In the genomic region with DNA sequence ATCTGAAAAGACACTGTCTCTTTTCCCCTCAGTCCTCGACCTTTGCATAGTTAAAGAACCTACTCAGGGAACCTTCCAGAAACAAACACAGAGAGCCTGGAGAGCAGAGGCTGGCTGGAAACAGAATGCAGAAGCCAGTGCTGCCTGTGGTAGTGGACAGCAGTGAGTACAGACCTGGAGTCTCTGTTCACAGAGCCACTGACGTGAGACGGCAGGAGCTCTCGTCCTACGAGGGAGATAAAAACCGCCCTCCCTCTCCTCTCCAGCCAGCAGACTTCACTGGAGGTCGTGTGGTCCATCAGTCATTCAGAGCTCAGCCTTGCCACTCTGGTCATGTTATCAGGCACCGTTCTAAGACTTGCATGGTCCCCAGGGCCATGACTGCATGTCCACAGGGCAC, we compare ENCODE assay signal across 18 mouse cellular contexts.
DNase-seq lines count a peak whose midpoint lies in the region; ATAC-seq and TF ChIP-seq lines count a peak whose summit lies in the region.
"Had no signal": no experiment of that assay in that cellular context is flagged by ENCODE, and none has a peak within 500 bp of the region (broad histone marks: within the 10 kb centered on the region; RNA-seq: fewer than 3 reads in every experiment).

No protein-coding gene starts in this region.

- peak; percentile 9 for DNase-seq in adrenal gland, postnatal 14 days
- no peak for DNase-seq in adrenal gland, adult 18-20 months (ENCODE audit: low spot score in 2 of 2)
- no peak for DNase-seq in forebrain, embryonic 10.5 days (ENCODE audit: extremely low spot score, low spot score)
- no peak for DNase-seq in forebrain, postnatal 0 days
- DNase-seq in kidney, postnatal 4 days: no peak
- DNase-seq: adrenal gland, postnatal 25 days; cerebellum, adult 11 months; cerebellum, adult 18-20 months; cerebellum, adult 8-10 months; cerebellum, adult 9-11 months; cerebellum, postnatal 14 days; cerebellum, postnatal 36 days had no signal

- TF ChIP-seq CTCF in forebrain, postnatal 0 days (IDR thresholded peaks at IDR 0.05; ENCODE audit: low read depth): no peak

- 67% methylated on average over 8 of the region's 8 CpGs for WGBS in forebrain, embryonic 10.5 days
- WGBS in forebrain, postnatal 0 days: 63% methylated on average over 8 of the region's 8 CpGs
- 10% methylated on average over 8 of the region's 8 CpGs for WGBS in kidney, embryonic 15.5 days

- H3K9me3 ChIP-seq in forebrain, embryonic 10.5 days: no peaks in the 10 kb centered on the region
- H3K9me3 ChIP-seq in forebrain, postnatal 0 days (ENCODE audit: low read length): no peaks in the 10 kb centered on the region
- H3K9me3 ChIP-seq in kidney, embryonic 15.5 days (replicated peaks): no peaks in the 10 kb centered on the region
- H3K9me3 ChIP-seq: embryonic facial prominence, embryonic 13.5 days; embryonic facial prominence, embryonic 15.5 days; forebrain, embryonic 13.5 days; forebrain, embryonic 15.5 days had no signal

- no peak for ATAC-seq in forebrain, postnatal 0 days
- ATAC-seq in kidney, embryonic 15.5 days (replicated peaks; ENCODE audit: low FRiP score): 0 out of 2 replicates have a peak, but pooled peaks have one; percentile 65
- ATAC-seq: forebrain, embryonic 13.5 days; forebrain, embryonic 15.5 days had no signal

- no peak overlapping the region for H3K4me2 ChIP-seq in forebrain, postnatal 0 days (ENCODE audit: low read depth)
- H3K4me2 ChIP-seq in kidney, embryonic 15.5 days: no peak overlapping the region
- H3K4me2 ChIP-seq: embryonic facial prominence, embryonic 13.5 days; embryonic facial prominence, embryonic 15.5 days; forebrain, embryonic 13.5 days; forebrain, embryonic 15.5 days had no signal

- peaks cover 42% of the 10 kb centered on the region for H3K27me3 ChIP-seq in forebrain, embryonic 10.5 days (ENCODE audit: poor library complexity, severe bottlenecking)
- H3K27me3 ChIP-seq in forebrain, postnatal 0 days (ENCODE audit: insufficient read depth, low read length): no peaks in the 10 kb centered on the region
- H3K27me3 ChIP-seq in kidney, embryonic 15.5 days: peaks cover 9% of the 10 kb centered on the region; the same call in 1 of the 2 replicates
- H3K27me3 ChIP-seq: forebrain, embryonic 15.5 days had no signal

- no peaks in the 10 kb centered on the region for H3K36me3 ChIP-seq in forebrain, embryonic 10.5 days (replicated peaks)
- no peaks in the 10 kb centered on the region for H3K36me3 ChIP-seq in forebrain, postnatal 0 days (ENCODE audit: insufficient read depth)
- H3K36me3 ChIP-seq in kidney, embryonic 15.5 days: no peaks in the 10 kb centered on the region
- H3K36me3 ChIP-seq: embryonic facial prominence, embryonic 13.5 days; embryonic facial prominence, embryonic 15.5 days; forebrain, embryonic 15.5 days had no signal

- 0 out of 2 replicates have a peak overlapping the region, but pooled peaks have one; percentile 2 for H3K27ac ChIP-seq in forebrain, embryonic 10.5 days
- no peak overlapping the region for H3K27ac ChIP-seq in forebrain, postnatal 0 days (ENCODE audit: low read depth, low read length)
- no peak overlapping the region for H3K27ac ChIP-seq in kidney, embryonic 15.5 days
- H3K27ac ChIP-seq: embryonic facial prominence, embryonic 13.5 days; embryonic facial prominence, embryonic 15.5 days; forebrain, embryonic 13.5 days; forebrain, embryonic 15.5 days had no signal

- H3K4me3 ChIP-seq in forebrain, embryonic 10.5 days: no peak overlapping the region
- H3K4me3 ChIP-seq in forebrain, postnatal 0 days (ENCODE audit: low read depth, low read length): no peak overlapping the region
- H3K4me3 ChIP-seq in kidney, embryonic 15.5 days (replicated peaks): no peak overlapping the region
- H3K4me3 ChIP-seq: embryonic facial prominence, embryonic 13.5 days; embryonic facial prominence, embryonic 15.5 days; erythroblast, embryonic 14.5 days; forebrain, embryonic 13.5 days; forebrain, embryonic 15.5 days had no signal

- peaks cover 27% of the 10 kb centered on the region for H3K4me1 ChIP-seq in forebrain, embryonic 10.5 days
- H3K4me1 ChIP-seq in forebrain, postnatal 0 days (ENCODE audit: insufficient read depth): peaks cover 6% of the 10 kb centered on the region; the same call in 1 of the 2 replicates
- peaks cover 22% of the 10 kb centered on the region for H3K4me1 ChIP-seq in kidney, embryonic 15.5 days
- H3K4me1 ChIP-seq: embryonic facial prominence, embryonic 15.5 days had no signal

- no peak overlapping the region for H3K9ac ChIP-seq in forebrain, postnatal 0 days
- no peak overlapping the region for H3K9ac ChIP-seq in kidney, embryonic 15.5 days
- H3K9ac ChIP-seq: embryonic facial prominence, embryonic 13.5 days; embryonic facial prominence, embryonic 15.5 days; forebrain, embryonic 13.5 days; forebrain, embryonic 15.5 days had no signal
